Mouse (Mus musculus) embryonic facial prominence, embryonic 14.5 days (tissue): ENCODE results near the gene 2210011C24Rik. TPM values are rescaled to one million over a fixed set of nuclear protein-coding genes. Genes with fewer than 3 reads are reported as not detected.
A peak's percentile ranks its signal among the peaks of the same experiment; 100 is the strongest.

Experiments
- ATAC-seq: fragments of 200-750 bp; cut with Nextera tagmentation; 2 replicates; pipeline ENCODE4 v1.8.0; 2017; ENCODE audit warnings: low read depth, moderate number of reproducible peaks, moderate TSS enrichment
- DNase-seq: peaks from one replicate; pipeline ENCODE4 v3.0.0-alpha.2; 2015; ENCODE audit warnings: low spot score
- H3K27ac ChIP-seq: fragments of 300-500 bp; sonication (generic); replicated peaks from 2 replicates; pipeline ENCODE4 v1.5.1; 2014; ENCODE audit warnings: low read depth, mild to moderate bottlenecking, low read length, moderate library complexity
- H3K27me3 ChIP-seq: fragments of 300-500 bp; sonication (generic); replicated peaks from 2 replicates; pipeline ENCODE4 v1.6.1; 2014; ENCODE audit warnings: low read length; ENCODE audit not compliant: control insufficient read depth, insufficient read depth
- H3K36me3 ChIP-seq: fragments of 300-500 bp; sonication (generic); 2 replicates; pipeline ENCODE4 v1.6.1; 2014; ENCODE audit warnings: low read length, mixed read lengths; ENCODE audit not compliant: control insufficient read depth, insufficient read depth
- H3K4me1 ChIP-seq: fragments of 300-500 bp; sonication (generic); 2 replicates; pipeline ENCODE4 v1.6.1; 2014; ENCODE audit warnings: antibody characterized with exemption, low read length; ENCODE audit not compliant: control insufficient read depth, insufficient read depth
- H3K4me2 ChIP-seq: fragments of 300-500 bp; sonication (generic); 2 replicates; pipeline ENCODE4 v1.6.1; 2014; ENCODE audit warnings: low read depth, mild to moderate bottlenecking, low read length, moderate library complexity, mixed read lengths
- H3K4me3 ChIP-seq: fragments of 300-500 bp; sonication (generic); 2 replicates; pipeline ENCODE4 v1.5.1; 2014; ENCODE audit warnings: low read depth, mild to moderate bottlenecking, low read length
- H3K9ac ChIP-seq: fragments of 300-500 bp; sonication (generic); 2 replicates; pipeline ENCODE4 v1.6.1; 2014; ENCODE audit warnings: low read depth, mild to moderate bottlenecking, low read length, moderate library complexity, mixed read lengths
- H3K9me3 ChIP-seq: fragments of 300-500 bp; sonication (generic); 2 replicates; pipeline ENCODE4 v1.6.1; 2016; ENCODE audit warnings: low read length; ENCODE audit not compliant: control insufficient read depth
- WGBS: fragments of 180-500 bp; shearing (Covaris S2); extraction: QIAGEN DNeasy Blood & Tissue Kit; methylation state at CpG from one replicate; pipeline ENCODE4 v1.1.7; 2014; 5-methylcytosine and 5-hydroxymethylcytosine counted together
- microRNA counts: library from miRNA; unstranded; fragments of <30 nt; microRNA quantifications from one replicate; lab custom pipeline; 2017
- microRNA-seq: library from miRNA; unstranded; fragments of <30 nt; microRNA quantifications from one replicate; pipeline ENCODE4, GENCODE M21; 2016; ENCODE audit warnings: borderline number of aligned reads
- polyA plus RNA-seq: library from polyadenylated mRNA; unstranded; fragments of >200 nt; fragmentation: Nextera tagmentation; extraction: Ambion mirVana; gene quantifications from 2 replicates; pipeline ENCODE4 v1.2.1, GENCODE M21; 2014

Gene 2210011C24Rik
- polyA plus RNA-seq, 1 experiment from 2014 or later, result 1.4 TPM

DNA sequence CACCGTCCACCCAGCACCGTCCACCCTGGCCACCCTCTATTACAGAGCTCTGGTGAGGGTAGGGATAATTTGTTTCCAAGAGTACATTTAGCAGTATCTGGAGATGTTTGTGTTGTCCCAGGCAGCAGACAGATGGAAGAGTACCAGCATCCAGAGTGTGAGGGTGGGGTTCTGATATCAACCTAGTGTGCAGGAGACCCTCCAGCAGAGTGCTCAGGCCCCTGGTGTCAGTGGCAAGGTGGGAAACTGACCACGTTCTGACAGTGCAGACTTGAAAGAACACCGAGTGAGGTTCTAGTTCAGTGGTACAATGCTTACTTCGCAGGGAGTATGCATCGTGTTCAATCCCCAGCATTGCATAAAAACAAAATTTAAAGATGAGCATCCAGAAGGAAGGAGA lies 40.3 kb downstream of the 2210011C24Rik start:
- H3K27me3 ChIP-seq, result no peaks in the 10 kb centered on the region
- ATAC-seq, result no peak
- no peak for DNase-seq
- WGBS, result 68% methylated on average over 6 of the region's 6 CpGs
- H3K4me3 ChIP-seq, result peak overlapping the region; percentile 93
- H3K4me1 ChIP-seq, result peaks cover 10% of the 10 kb centered on the region
- H3K4me2 ChIP-seq, result peak overlapping the region; percentile 88
- peak overlapping the region; percentile 79 for H3K9ac ChIP-seq
- peaks cover 26% of the 10 kb centered on the region for H3K36me3 ChIP-seq
- H3K9me3 ChIP-seq, result no peaks in the 10 kb centered on the region
- peak overlapping the region; percentile 65; the same call in 1 of the 2 replicates for H3K27ac ChIP-seq

DNA sequence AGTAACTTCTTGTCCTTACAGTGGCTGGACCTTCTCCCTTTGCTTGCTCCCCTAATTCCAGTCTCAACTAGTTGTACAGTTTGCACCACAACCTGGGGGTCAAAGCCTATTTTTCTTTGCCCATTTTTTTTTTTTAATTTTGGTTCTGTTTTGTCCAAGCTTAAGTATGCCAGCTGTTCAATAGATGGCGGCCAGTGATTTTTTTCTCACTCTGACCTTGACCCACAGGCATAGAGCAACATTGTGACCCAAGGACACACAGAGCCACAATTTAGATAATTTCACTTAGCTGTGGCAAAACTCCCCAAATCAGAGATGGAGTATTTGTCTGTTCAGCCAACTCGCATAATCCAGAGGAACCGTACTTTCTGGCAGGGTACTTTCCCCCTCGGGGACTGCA lies 40.9 kb downstream of the 2210011C24Rik start:
- peaks cover 26% of the 10 kb centered on the region for H3K36me3 ChIP-seq
- H3K4me2 ChIP-seq, result no peak overlapping the region
- peaks cover 10% of the 10 kb centered on the region for H3K4me1 ChIP-seq
- ATAC-seq (no peak), DNase-seq (no peak)
- H3K9ac ChIP-seq, result no peak overlapping the region
- no peak overlapping the region for H3K4me3 ChIP-seq
- H3K9me3 ChIP-seq, result no peaks in the 10 kb centered on the region
- 88% methylated on average over 4 of the region's 4 CpGs for WGBS
- H3K27ac ChIP-seq, result no peak overlapping the region
- H3K27me3 ChIP-seq, result no peaks in the 10 kb centered on the region

DNA sequence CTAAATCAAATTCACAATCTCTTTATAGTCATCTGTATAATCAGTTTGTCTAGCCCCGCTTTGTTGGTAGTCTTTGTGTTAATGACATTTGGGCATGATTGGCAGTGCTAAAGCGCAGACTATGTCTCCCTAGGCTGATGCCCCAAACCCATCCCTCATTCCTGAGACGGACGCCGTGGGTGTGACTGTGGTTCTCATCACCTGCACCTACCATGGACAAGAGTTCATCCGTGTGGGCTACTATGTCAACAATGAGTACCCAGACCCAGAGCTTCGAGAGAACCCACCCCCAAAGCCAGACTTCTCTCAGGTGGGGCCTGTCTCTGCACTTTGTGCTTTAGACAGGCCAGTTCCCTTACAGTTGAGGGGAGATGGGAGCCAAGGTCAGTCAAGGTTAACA lies 44.3 kb downstream of the 2210011C24Rik start:
- no peaks in the 10 kb centered on the region for H3K27me3 ChIP-seq
- WGBS, result 96% methylated on average over 7 of the region's 7 CpGs

DNA sequence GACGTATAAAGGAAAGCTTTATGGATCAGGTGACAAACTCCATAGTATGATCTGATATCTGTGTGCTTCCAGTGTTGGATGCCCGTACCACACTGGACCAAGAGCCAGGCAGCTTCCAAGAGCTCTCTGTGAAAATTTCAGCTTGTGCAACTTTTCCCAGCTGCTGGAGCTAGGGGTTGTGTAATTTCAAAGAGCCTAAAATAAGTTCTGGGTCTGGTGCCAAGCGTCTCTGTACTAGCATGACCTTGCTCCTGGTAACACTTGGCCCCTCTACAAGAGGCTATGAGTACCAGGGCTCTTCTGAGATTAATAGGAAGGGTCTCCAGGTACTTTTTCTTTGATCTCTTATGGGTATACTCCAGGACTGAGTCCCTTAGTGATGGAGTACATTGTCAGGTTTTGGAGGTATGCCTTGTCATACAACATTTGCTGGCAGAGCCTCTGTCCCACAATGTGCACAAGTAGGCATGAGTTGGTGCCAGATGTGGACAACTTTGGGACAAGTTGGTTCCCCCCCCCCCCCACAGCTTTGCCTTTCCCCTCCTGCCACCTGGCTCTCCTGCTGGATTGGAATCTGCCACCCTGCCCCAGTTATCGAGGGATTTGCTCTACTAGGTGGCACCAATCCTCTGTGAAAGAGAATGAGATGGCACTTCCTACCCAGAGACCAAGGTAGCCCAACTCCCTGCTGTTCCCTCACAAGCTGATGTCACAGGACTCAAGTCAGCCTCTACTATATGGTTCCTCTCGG lies 47.8 kb downstream of the 2210011C24Rik start:
- Histone ChIP-seq H3K9ac (no peak overlapping the region), H3K36me3 (peaks cover 22% of the 10 kb centered on the region), H3K27ac (no peak overlapping the region), H3K27me3 (no peaks in the 10 kb centered on the region), H3K4me3 (no peak overlapping the region), H3K4me1 (no peaks in the 10 kb centered on the region), H3K9me3 (no peaks in the 10 kb centered on the region), H3K4me2 (no peak overlapping the region)
- WGBS, result 91% methylated on average over 5 of the region's 5 CpGs
- ATAC-seq, result no peak
- no peak for DNase-seq

More for the DNA sequence above, 44.3 kb downstream of the 2210011C24Rik start:
- H3K4me2 ChIP-seq, result no peak overlapping the region
- DNase-seq (no peak), ATAC-seq (no peak)
- peaks cover 3% of the 10 kb centered on the region; the same call in 1 of the 2 replicates for H3K4me1 ChIP-seq
- H3K9me3 ChIP-seq, result no peaks in the 10 kb centered on the region
- H3K36me3 ChIP-seq, result peaks cover 31% of the 10 kb centered on the region
- H3K9ac ChIP-seq, result no peak overlapping the region
- H3K4me3 ChIP-seq, result no peak overlapping the region
- no peak overlapping the region for H3K27ac ChIP-seq

MicroRNA genes within 50 kb of the gene (microRNA counts, 519-probe panel; counts per million panel counts)
- microRNA mmu-miR-1199 (lab: Ali Mortazavi, UCI), result 19.3 counts per million

Small RNA genes within 50 kb of the gene (microRNA-seq; reads per million reads assigned to microRNA genes)
- gene Mir1199 (not detected), gene Mir8111 (1.7 reads per million, percentile 2 among the genes with 10 or more reads in this experiment)

Other genes starting within 250 kb of the 2210011C24Rik start
- 25.1 and 31.7 TPM in 2 replicates for gene Adgrl1, start 112.1 kb downstream of the 2210011C24Rik start, polyA plus RNA-seq
- 0.48 and 0.82 TPM in 2 replicates for gene Gm10644, start 57.0 kb downstream of the 2210011C24Rik start, polyA plus RNA-seq
- 63.9 and 68.8 TPM in 2 replicates for gene Asf1b, start 56.7 kb downstream of the 2210011C24Rik start, polyA plus RNA-seq
- gene Prkaca, start 39.2 kb downstream of the 2210011C24Rik start, polyA plus RNA-seq, result 208 and 247 TPM in 2 replicates
- 15.9 and 18.5 TPM in 2 replicates for gene Samd1, start 14.5 kb downstream of the 2210011C24Rik start, polyA plus RNA-seq
- 0.77 and 1.1 TPM in 2 replicates for gene 1700067K01Rik, start 10.7 kb downstream of the 2210011C24Rik start, polyA plus RNA-seq
- gene Palm3, start 9.3 kb upstream of the 2210011C24Rik start, polyA plus RNA-seq, result 3.3 and 3.6 TPM in 2 replicates
- gene Il27ra, start 30.4 kb upstream of the 2210011C24Rik start, polyA plus RNA-seq, result 1.5 and 1.8 TPM in 2 replicates
- gene Rln3, start 32.8 kb upstream of the 2210011C24Rik start, polyA plus RNA-seq, result 0.47 TPM in 1 of 2 replicates, not detected in the other
- gene Gm10643, start 53.0 kb upstream of the 2210011C24Rik start, polyA plus RNA-seq, result 2.1 and 2.3 TPM in 2 replicates
- 9.1 and 10.0 TPM in 2 replicates for gene Rfx1, start 54.7 kb upstream of the 2210011C24Rik start, polyA plus RNA-seq
- 8.4 and 9.9 TPM in 2 replicates for gene Dcaf15, start 92.6 kb upstream of the 2210011C24Rik start, polyA plus RNA-seq
- 1.7 and 2.4 TPM in 2 replicates for gene Podnl1, start 113.8 kb upstream of the 2210011C24Rik start, polyA plus RNA-seq
- 20.2 and 21.3 TPM in 2 replicates for gene Cc2d1a, start 135.8 kb upstream of the 2210011C24Rik start, polyA plus RNA-seq
- gene 4930432K21Rik, start 135.9 kb upstream of the 2210011C24Rik start, polyA plus RNA-seq, result 0.77 and 1.0 TPM in 2 replicates
- 3.0 and 4.5 TPM in 2 replicates for gene Nanos3, start 173.0 kb upstream of the 2210011C24Rik start, polyA plus RNA-seq
- gene Zswim4, start 224.9 kb upstream of the 2210011C24Rik start, polyA plus RNA-seq, result 11.0 and 12.4 TPM in 2 replicates
- gene D8Ertd738e, start 237.5 kb upstream of the 2210011C24Rik start, polyA plus RNA-seq, result 371 and 387 TPM in 2 replicates
- 50.3 and 56.7 TPM in 2 replicates for gene Mri1, start 245.2 kb upstream of the 2210011C24Rik start, polyA plus RNA-seq